Mouse (Mus musculus) stomach, embryonic 15.5 days (tissue): ENCODE measurements around the gene Pard3b. TPM values are rescaled to one million over a fixed set of nuclear protein-coding genes. Genes with fewer than 3 reads are reported as not detected.
A peak's percentile ranks its signal among the peaks of the same experiment; 100 is the strongest.

Source experiments
- ATAC-seq: fragments of 200-750 bp; cut with Nextera tagmentation; 2 replicates; pipeline ENCODE4 v1.8.0; 2017; ENCODE audit warnings: low read depth, moderate number of reproducible peaks, moderate TSS enrichment; ENCODE audit not compliant: insufficient read depth, low FRiP score
- H3K27ac ChIP-seq: fragments of 300-500 bp; sonication (generic); 2 replicates; pipeline ENCODE4 v1.5.1; 2015; ENCODE audit warnings: mild to moderate bottlenecking, inconsistent platforms
- H3K27me3 ChIP-seq: fragments of 300-500 bp; sonication (generic); replicated peaks from 2 replicates; pipeline ENCODE4 v1.6.1; 2015; ENCODE audit warnings: inconsistent platforms
- H3K36me3 ChIP-seq: fragments of 300-500 bp; sonication (generic); 2 replicates; pipeline ENCODE4 v1.6.1; 2015; ENCODE audit warnings: inconsistent platforms
- H3K4me1 ChIP-seq: fragments of 300-500 bp; sonication (generic); 2 replicates; pipeline ENCODE4 v1.6.1; 2015; ENCODE audit warnings: inconsistent platforms
- H3K4me2 ChIP-seq: fragments of 300-500 bp; sonication (generic); 2 replicates; pipeline ENCODE4 v1.6.1; 2015; ENCODE audit warnings: mild to moderate bottlenecking, inconsistent platforms
- H3K4me3 ChIP-seq: fragments of 300-500 bp; sonication (generic); replicated peaks from 2 replicates; pipeline ENCODE4 v1.5.1; 2015; ENCODE audit warnings: inconsistent platforms
- H3K9ac ChIP-seq: fragments of 300-500 bp; sonication (generic); 2 replicates; pipeline ENCODE4 v1.6.1; 2015; ENCODE audit warnings: inconsistent platforms
- H3K9me3 ChIP-seq: fragments of 300-500 bp; sonication (generic); 2 replicates; pipeline ENCODE4 v1.6.1; 2016; ENCODE audit warnings: inconsistent platforms
- WGBS: fragments of 180-500 bp; shearing (Covaris S2); methylation state at CpG from one replicate; pipeline ENCODE4 v1.1.7; 2015; 5-methylcytosine and 5-hydroxymethylcytosine counted together
- polyA plus RNA-seq: library from polyadenylated mRNA; unstranded; fragments of >200 nt; fragmentation: Nextera tagmentation; extraction: Ambion mirVana; gene quantifications from 2 replicates; pipeline ENCODE4 v1.2.1, GENCODE M21; 2015

Gene Pard3b
- polyA plus RNA-seq, 1 experiment from 2014 or later: 28.9 TPM

DNA sequence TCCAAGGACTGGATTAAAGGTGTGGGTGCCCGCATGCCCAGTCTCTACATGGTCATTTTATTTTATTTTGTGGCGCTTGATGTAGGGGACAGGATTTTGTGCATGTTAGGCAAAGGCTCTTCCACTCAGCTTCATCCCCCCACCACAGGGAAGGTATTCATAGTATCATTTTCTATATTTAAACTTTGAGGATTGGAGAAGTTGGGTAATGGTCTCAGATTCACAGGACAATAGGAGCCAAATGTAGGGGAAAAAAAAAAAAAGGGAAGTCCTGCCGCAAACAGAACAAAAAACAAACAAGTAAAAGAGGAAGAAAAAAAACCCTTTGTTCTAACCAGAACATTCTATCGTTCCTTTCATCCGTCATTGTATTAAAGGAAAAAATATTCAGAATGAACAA, 590.5 kb downstream of the Pard3b start:
- Histone ChIP-seq H3K4me2 (no peak overlapping the region), H3K27me3 (no peaks in the 10 kb centered on the region), H3K27ac (no peak overlapping the region), H3K9ac (no peak overlapping the region), H3K4me1 (no peaks in the 10 kb centered on the region), H3K36me3 (no peaks in the 10 kb centered on the region), H3K4me3 (no peak overlapping the region), H3K9me3 (no peaks in the 10 kb centered on the region)
- no peak for ATAC-seq
- 78% methylated on average over 5 of the region's 5 CpGs for WGBS

DNA sequence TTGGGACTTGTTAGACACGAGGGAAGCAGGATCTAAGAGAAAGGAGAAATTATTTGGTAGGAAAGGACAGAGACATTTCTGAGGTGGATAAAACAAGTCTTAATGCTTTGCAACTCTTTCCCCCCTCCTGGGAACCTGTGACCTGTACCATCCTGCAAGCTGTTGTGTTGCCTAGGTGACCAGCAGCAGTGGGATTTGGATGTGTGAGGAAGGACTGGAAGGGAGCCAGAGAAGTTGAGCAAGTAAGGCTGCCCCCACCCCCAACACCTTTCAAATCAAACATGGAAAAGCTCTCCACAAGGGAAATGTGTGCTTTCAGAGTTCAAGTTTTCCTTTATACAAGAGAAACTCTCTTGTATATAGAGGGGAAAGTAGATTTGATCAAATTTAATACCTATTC, 595.4 kb downstream of the Pard3b start:
- H3K27ac ChIP-seq: no peak overlapping the region
- H3K4me3 ChIP-seq: no peak overlapping the region
- no peak overlapping the region for H3K4me2 ChIP-seq
- ATAC-seq: no peak
- no peaks in the 10 kb centered on the region for H3K4me1 ChIP-seq
- H3K9ac ChIP-seq: no peak overlapping the region
- H3K27me3 ChIP-seq: no peaks in the 10 kb centered on the region
- no peaks in the 10 kb centered on the region for H3K36me3 ChIP-seq
- 47% methylated on average over 1 of the region's 1 CpGs for WGBS
- no peaks in the 10 kb centered on the region for H3K9me3 ChIP-seq

- Histone ChIP-seq H3K27ac (no peak overlapping the region), H3K36me3 (no peaks in the 10 kb centered on the region), H3K9ac (no peak overlapping the region), H3K9me3 (no peaks in the 10 kb centered on the region), H3K4me1 (no peaks in the 10 kb centered on the region), H3K4me3 (no peak overlapping the region), H3K27me3 (no peaks in the 10 kb centered on the region), H3K4me2 (no peak overlapping the region)
- ATAC-seq: no peak
- WGBS: 84% methylated on average over 5 of the region's 5 CpGs
Measured at GRCm38 (mm10) chr1:62235121-62235520, 596.5 kb downstream of the Pard3b start.

GRCm38 (mm10) chr1:62244191-62244984, 605.8 kb downstream of the Pard3b start:
- peak; percentile 65; the same call in 1 of the 2 replicates for ATAC-seq
- H3K4me2 ChIP-seq: no peak overlapping the region
- H3K9me3 ChIP-seq: no peaks in the 10 kb centered on the region
- H3K4me1 ChIP-seq: no peaks in the 10 kb centered on the region
- H3K27me3 ChIP-seq: no peaks in the 10 kb centered on the region
- H3K9ac ChIP-seq: no peak overlapping the region
- H3K4me3 ChIP-seq: no peak overlapping the region
- 43% methylated on average over 12 of the region's 12 CpGs for WGBS
- H3K27ac ChIP-seq: no peak overlapping the region
- H3K36me3 ChIP-seq: no peaks in the 10 kb centered on the region

DNA sequence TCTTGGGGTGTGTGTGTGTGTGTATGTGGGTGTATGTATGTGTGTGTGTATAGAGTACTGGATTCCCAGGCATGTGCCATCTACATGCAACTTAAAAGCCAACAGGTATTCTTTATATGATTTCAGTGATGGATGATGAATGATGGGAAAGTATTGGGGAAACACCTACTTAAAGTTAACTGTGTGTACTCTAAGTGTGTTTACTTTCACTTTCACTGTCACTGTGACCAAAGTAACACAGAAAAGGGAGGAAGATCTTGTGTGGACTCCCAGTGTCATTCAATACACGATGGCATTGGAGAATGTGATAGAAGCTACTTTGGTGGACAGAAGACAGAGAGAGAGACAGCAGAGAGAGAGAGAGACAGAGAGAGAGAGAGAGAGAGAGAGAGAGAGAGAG, 613.8 kb downstream of the Pard3b start:
- H3K4me3 ChIP-seq: no peak overlapping the region
- H3K4me1 ChIP-seq: no peaks in the 10 kb centered on the region
- no peaks in the 10 kb centered on the region for H3K36me3 ChIP-seq
- WGBS: 81% methylated on average over 1 of the region's 1 CpGs
- H3K4me2 ChIP-seq: no peak overlapping the region
- no peak overlapping the region for H3K9ac ChIP-seq
- H3K27ac ChIP-seq: no peak overlapping the region
- no peak for ATAC-seq
- H3K9me3 ChIP-seq: no peaks in the 10 kb centered on the region
- H3K27me3 ChIP-seq: no peaks in the 10 kb centered on the region

DNA sequence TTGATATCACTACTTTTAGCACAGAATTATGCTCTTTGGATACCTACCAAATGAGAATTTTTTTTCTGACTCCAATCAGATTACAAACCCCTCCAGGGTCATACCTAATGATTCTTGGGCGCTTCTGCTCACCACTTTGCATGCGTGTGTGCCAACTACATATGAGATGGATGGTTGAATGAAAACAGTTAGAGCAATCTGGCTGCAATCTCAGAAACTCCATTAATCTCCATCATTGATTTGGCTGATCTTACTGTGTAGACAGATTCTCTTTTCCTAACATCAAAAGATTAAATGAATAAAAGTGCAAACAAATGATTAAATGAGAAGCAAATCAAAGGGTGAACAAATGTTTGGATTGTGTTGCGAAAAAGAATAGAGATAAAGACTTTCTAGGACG, 615.7 kb downstream of the Pard3b start:
- WGBS: 59% methylated on average over 4 of the region's 4 CpGs
- no peak for ATAC-seq
- Histone ChIP-seq H3K4me2 (no peak overlapping the region), H3K9ac (no peak overlapping the region), H3K36me3 (no peaks in the 10 kb centered on the region), H3K4me1 (no peaks in the 10 kb centered on the region), H3K4me3 (no peak overlapping the region), H3K9me3 (no peaks in the 10 kb centered on the region), H3K27ac (no peak overlapping the region), H3K27me3 (no peaks in the 10 kb centered on the region)

DNA sequence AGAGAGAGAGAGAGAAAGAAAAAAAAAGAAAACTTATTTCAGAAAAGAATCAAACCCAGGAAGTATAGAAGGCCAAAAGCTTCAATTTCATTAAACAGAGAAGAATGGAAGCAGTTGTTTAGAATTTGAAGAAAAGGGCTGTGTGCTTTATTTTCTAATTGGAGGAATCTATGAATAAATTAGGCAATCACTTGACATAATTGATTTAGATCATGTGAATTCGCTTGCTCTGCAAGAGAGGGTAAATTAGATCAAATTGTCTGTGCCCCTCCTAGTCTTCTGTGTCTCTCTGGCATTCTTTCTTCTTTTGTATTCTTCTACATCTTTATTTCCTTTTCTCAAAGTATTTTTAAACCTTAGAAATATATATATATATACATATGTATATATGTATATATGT, 616.3 kb downstream of the Pard3b start:
- Histone ChIP-seq H3K4me2 (no peak overlapping the region), H3K9me3 (no peaks in the 10 kb centered on the region)
- 78% methylated on average over 1 of the region's 1 CpGs for WGBS

GRCm38 (mm10) chr1:62276466-62276865, 637.8 kb downstream of the Pard3b start:
- Histone ChIP-seq H3K36me3 (no peaks in the 10 kb centered on the region), H3K9ac (no peak overlapping the region), H3K4me2 (no peak overlapping the region), H3K9me3 (no peaks in the 10 kb centered on the region), H3K4me3 (no peak overlapping the region), H3K4me1 (no peaks in the 10 kb centered on the region), H3K27me3 (no peaks in the 10 kb centered on the region), H3K27ac (no peak overlapping the region)
- WGBS: 79% methylated on average over 3 of the region's 3 CpGs
- no peak for ATAC-seq

More for the DNA sequence above, 616.3 kb downstream of the Pard3b start:
- Histone ChIP-seq H3K9ac (no peak overlapping the region), H3K4me1 (no peaks in the 10 kb centered on the region), H3K27ac (no peak overlapping the region), H3K4me3 (no peak overlapping the region), H3K36me3 (no peaks in the 10 kb centered on the region), H3K27me3 (no peaks in the 10 kb centered on the region)
- ATAC-seq: no peak

GRCm38 (mm10) chr1:62278586-62278985, 640.0 kb downstream of the Pard3b start:
- H3K9me3 ChIP-seq: no peaks in the 10 kb centered on the region
- H3K27ac ChIP-seq: no peak overlapping the region
- H3K9ac ChIP-seq: no peak overlapping the region
- no peak overlapping the region for H3K4me2 ChIP-seq
- H3K36me3 ChIP-seq: no peaks in the 10 kb centered on the region
- 49% methylated on average over 1 of the region's 1 CpGs for WGBS
- ATAC-seq: no peak
- no peaks in the 10 kb centered on the region for H3K27me3 ChIP-seq
- no peaks in the 10 kb centered on the region for H3K4me1 ChIP-seq
- H3K4me3 ChIP-seq: no peak overlapping the region

GRCm38 (mm10) chr1:62280586-62280985, 642.0 kb downstream of the Pard3b start:
- Histone ChIP-seq H3K36me3 (no peaks in the 10 kb centered on the region), H3K4me3 (no peak overlapping the region), H3K4me2 (no peak overlapping the region), H3K27ac (no peak overlapping the region), H3K4me1 (no peaks in the 10 kb centered on the region), H3K9ac (no peak overlapping the region), H3K27me3 (no peaks in the 10 kb centered on the region), H3K9me3 (no peaks in the 10 kb centered on the region)
- ATAC-seq: no peak

DNA sequence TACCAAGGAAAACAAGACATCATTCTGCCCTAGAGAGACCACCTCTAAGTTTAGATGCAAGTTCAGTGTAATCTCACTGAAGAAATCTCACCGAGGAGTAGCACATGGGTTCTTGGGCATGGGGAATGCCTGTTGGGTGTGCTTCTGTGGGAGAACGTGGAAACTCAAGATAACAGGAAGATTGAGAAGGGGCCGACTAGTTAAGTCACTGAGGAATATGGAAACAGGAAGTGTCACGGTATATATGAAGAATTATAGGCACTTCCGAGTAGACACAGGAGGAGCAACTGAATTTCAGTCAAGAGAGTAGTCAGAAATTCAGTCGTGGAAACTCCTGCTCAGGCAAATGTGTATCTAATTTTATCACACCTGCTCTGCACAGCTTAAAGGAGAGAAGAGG, 644.2 kb downstream of the Pard3b start:
- no peaks in the 10 kb centered on the region for H3K4me1 ChIP-seq
- no peak overlapping the region for H3K27ac ChIP-seq
- no peak for ATAC-seq

GRCm38 (mm10) chr1:62283624-62284023, 645.0 kb downstream of the Pard3b start:
- no peaks in the 10 kb centered on the region for H3K27me3 ChIP-seq
- 94% methylated on average over 2 of the region's 2 CpGs for WGBS

More for the DNA sequence above, 644.2 kb downstream of the Pard3b start:
- Histone ChIP-seq H3K36me3 (no peaks in the 10 kb centered on the region), H3K4me2 (no peak overlapping the region), H3K9me3 (no peaks in the 10 kb centered on the region), H3K27me3 (no peaks in the 10 kb centered on the region), H3K4me3 (no peak overlapping the region), H3K9ac (no peak overlapping the region)
- WGBS: 57% methylated on average over 6 of the region's 6 CpGs

DNA sequence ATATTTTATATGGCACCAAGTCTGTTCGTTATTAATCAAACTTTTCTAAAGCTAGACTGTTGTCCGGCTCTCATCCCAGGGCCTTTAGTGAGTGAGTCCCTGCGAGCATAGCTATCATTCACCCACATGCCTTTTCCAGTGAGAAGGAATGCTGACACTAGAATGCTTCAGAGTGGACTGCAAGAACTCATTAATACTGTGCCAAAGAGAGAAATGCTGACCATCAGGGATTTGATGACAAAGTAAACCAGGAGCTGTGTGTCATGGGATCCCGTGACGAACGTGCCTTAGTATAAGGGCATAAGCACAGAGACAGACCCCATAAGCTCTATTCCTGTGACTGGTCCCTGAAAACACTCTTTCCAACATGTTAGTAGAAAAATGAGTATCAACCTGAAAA, 670.8 kb downstream of the Pard3b start:
- no peaks in the 10 kb centered on the region for H3K4me1 ChIP-seq
- H3K4me2 ChIP-seq: no peak overlapping the region
- 74% methylated on average over 6 of the region's 6 CpGs for WGBS
- H3K4me3 ChIP-seq: no peak overlapping the region
- H3K27ac ChIP-seq: no peak overlapping the region
- no peak for ATAC-seq
- H3K36me3 ChIP-seq: no peaks in the 10 kb centered on the region
- H3K9me3 ChIP-seq: no peaks in the 10 kb centered on the region
- no peak overlapping the region for H3K9ac ChIP-seq
- no peaks in the 10 kb centered on the region for H3K27me3 ChIP-seq

More at GRCm38 (mm10) chr1:62283624-62284023, 645.0 kb downstream of the Pard3b start:
- H3K27ac ChIP-seq: no peak overlapping the region
- no peaks in the 10 kb centered on the region for H3K9me3 ChIP-seq
- H3K36me3 ChIP-seq: no peaks in the 10 kb centered on the region
- H3K4me2 ChIP-seq: no peak overlapping the region
- no peaks in the 10 kb centered on the region for H3K4me1 ChIP-seq
- no peak overlapping the region for H3K4me3 ChIP-seq
- ATAC-seq: no peak
- H3K9ac ChIP-seq: no peak overlapping the region
